Mouse (Mus musculus): ENCODE measurements around the gene Gm648. TPM values are rescaled to one million over a fixed set of nuclear protein-coding genes. Genes with fewer than 3 reads are reported as not detected.
"Not testable (repeated sequence)": the region's sequence is repeated elsewhere in the genome, so short reads cannot be mapped to it uniquely, and the experiment has no call there.

The Gm648 gene
- not detected for total RNA-seq (2021)
- long read RNA-seq, experiment 1, result 0 reads
- long read RNA-seq, experiment 2, result 0 reads

GRCm38 (mm10) chrX:56549506-56549905, at the start of gene Gm648:
Gm648 (minus strand) TSS chrX:56549606.
- DNase-seq (ENCODE audit: low spot score in 2 of 2), result no peak
- intact Hi-C loops (cut with DNase I), result no loop called here

- intact Hi-C loops (cut with DNase I), result no loop called here
- peak; percentile 91 to 92 for DNase-seq (ENCODE audit: low spot score in 2 of 2)
These were observed 48.7 kb upstream of the Gm648 start, which contains the start of gene Mmgt1 for GRCm38 (mm10) chrX:56597887-56598640. Mmgt1 (minus strand) TSS chrX:56598069.

GRCm38 (mm10) chrX:56597219-56597886, 47.9 kb upstream of the Gm648 start:
- intact Hi-C loops (cut with DNase I), result no loop called here
- DNase-seq (ENCODE audit: low spot score in 2 of 2), result peak in 1 of 2 experiments; percentile 2

- DNase-seq (ENCODE audit: low spot score in 2 of 2), result no peak
These were observed 28.8 kb upstream of the Gm648 start for GRCm38 (mm10) chrX:56578200-56578599.

GRCm38 (mm10) chrX:56572465-56572864, 23.1 kb upstream of the Gm648 start:
- intact Hi-C loops (cut with DNase I), result no loop called here

More at GRCm38 (mm10) chrX:56578200-56578599, 28.8 kb upstream of the Gm648 start:
- intact Hi-C loops (cut with DNase I), result no loop called here

GRCm38 (mm10) chrX:56553584-56553983, 4.2 kb upstream of the Gm648 start:
- no peak for DNase-seq (ENCODE audit: low spot score in 2 of 2)
- intact Hi-C loops (cut with DNase I), result no loop called here

More at GRCm38 (mm10) chrX:56572465-56572864, 23.1 kb upstream of the Gm648 start:
- no peak for DNase-seq (ENCODE audit: low spot score in 2 of 2)

- intact Hi-C loops (cut with DNase I), result loop anchor here (10.0 kb wide), 1 partner anchor 298 kb away; no protein-coding TSS in a partner anchor
- DNase-seq (ENCODE audit: low spot score in 2 of 2), result peak; percentile 36 to 51
These were observed 12.2 kb downstream of the Gm648 start for GRCm38 (mm10) chrX:56537162-56537561.

- intact Hi-C loops (cut with DNase I), result loop anchor here (10.0 kb wide), 1 partner anchor 304 kb away; no protein-coding TSS in a partner anchor
- peak; percentile 37 to 71 for DNase-seq (ENCODE audit: low spot score in 2 of 2)
These were observed 18.1 kb downstream of the Gm648 start for GRCm38 (mm10) chrX:56531266-56531665.

- intact Hi-C loops (cut with DNase I), result not testable (repeated sequence)
These were observed 25.0 kb downstream of the Gm648 start, which contains the start of gene Gm10477 for GRCm38 (mm10) chrX:56524442-56524841. Gm10477 (plus strand) TSS chrX:56524742.

GRCm38 (mm10) chrX:56497241-56497640, 52.2 kb downstream of the Gm648 start:
- DNase-seq (ENCODE audit: low spot score in 2 of 2), result no peak
- intact Hi-C loops (cut with DNase I), result no loop called here

More at GRCm38 (mm10) chrX:56524442-56524841, 25.0 kb downstream of the Gm648 start, which contains the start of gene Gm10477:
- DNase-seq (ENCODE audit: low spot score in 2 of 2), result not testable (repeated sequence)

Small RNA genes within 50 kb of the gene (microRNA-seq; reads per million reads assigned to microRNA genes)
- 0 reads per million in 2 experiments for gene Mir5116

Other genes starting within 250 kb of the Gm648 start
- gene Zfp449, start 203.2 kb downstream of the Gm648 start, total RNA-seq (2021), result 1 to 10 TPM; 2.9 to 3.6 TPM
- gene Smim10l2a, start 175.0 kb downstream of the Gm648 start, total RNA-seq (2021), result 10 to 100 TPM; 31.6 to 33.0 TPM
- not detected for gene Gm2174, start 101.6 kb downstream of the Gm648 start, total RNA-seq (2021)
- gene Ints6l, start 94.7 kb downstream of the Gm648 start, total RNA-seq (2021), result 10 to 100 TPM; 33.0 to 36.6 TPM
- gene Gm10477, start 24.9 kb downstream of the Gm648 start, total RNA-seq (2021), result not detected
- gene Mmgt1, start 48.5 kb upstream of the Gm648 start, total RNA-seq (2021), result 10 to 100 TPM; 30.1 to 32.4 TPM
- gene Slc9a6, start 60.2 kb upstream of the Gm648 start, total RNA-seq (2021), result 10 to 100 TPM; 79.1 to 93.0 TPM
- gene Fhl1, start 182.2 kb upstream of the Gm648 start, total RNA-seq (2021), result 100 to 1,000 TPM; 130 to 137 TPM

Measured in left cerebral cortex, postnatal 14 days (tissue).